Mouse (Mus musculus) neutrophil, adult 5-6 weeks (primary cell): ENCODE measurements at regions not wholly inside any gene's neighbourhood (a gene's known extent, or its start where the extent isn't known, plus 50 kb on each side); places are given as distances from the start of the nearest gene placed in this dataset.

Experiments
- ATAC-seq: fragments of 151-379, 151-347 bp; 2 replicates; pipeline ENCODE4 v1.8.0; 2017; ENCODE audit warnings: mild to moderate bottlenecking, moderate TSS enrichment; ENCODE audit not compliant: insufficient number of reproducible peaks, poor library complexity, low FRiP score, severe bottlenecking; ENCODE audit errors: extremely low read depth

DNA sequence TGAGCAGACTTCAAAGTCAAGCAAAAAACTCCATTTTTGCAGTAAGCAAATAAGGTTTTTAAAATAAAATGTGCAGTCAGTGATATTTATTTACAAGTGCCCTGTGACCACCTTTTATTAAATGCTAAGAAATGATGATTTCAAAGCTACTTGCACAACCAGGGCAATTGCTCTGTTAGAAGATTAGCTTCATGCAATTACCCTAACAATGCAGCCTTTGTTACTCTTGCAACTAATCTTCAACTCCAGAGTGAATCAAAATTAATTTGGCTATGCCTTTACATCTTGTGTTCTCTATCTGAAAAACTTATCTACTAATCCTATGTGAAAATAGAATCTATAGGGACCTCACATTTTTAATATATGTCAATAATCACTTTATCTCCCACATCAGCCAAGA is 160.3 kb upstream of the Gm6657 start:
- no peak for ATAC-seq

DNA sequence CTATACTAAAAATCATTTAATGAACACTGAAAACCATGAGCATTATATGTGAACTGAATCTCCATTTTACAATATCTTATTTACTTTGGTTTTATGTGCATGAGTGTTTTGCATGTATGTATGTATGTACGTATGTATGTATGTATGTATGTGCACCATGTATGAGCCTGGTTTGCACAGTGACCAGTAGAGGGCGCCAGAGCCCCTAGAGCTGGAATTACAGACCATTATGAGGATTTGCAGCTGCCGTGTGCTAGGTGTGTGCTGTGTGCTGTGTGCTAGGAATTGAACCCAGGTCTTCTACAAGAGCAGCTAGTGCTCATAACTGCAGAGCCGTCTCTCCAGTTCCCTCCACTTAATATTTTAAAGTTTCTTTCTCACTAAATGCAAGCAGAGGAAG is 147.5 kb upstream of the Gm6657 start:
- ATAC-seq, result no peak

DNA sequence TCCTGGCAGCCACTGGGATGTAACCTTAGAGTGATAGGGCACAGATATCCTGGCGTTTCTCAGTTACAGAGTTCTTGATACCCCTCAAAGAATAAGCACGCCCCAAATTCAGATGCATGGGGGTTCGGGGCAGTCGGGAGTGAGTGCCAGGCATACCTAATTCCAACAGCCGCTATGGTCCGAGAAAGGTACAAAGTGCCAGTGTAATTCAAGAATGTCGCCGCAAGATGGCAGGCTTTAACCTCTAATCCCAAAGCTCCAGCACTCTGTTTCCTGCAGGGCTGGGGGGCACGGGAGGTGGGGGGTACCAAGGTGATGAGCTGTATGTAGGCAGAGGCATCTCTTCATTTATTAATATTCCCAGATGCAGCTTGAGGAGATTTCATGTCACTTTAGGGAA is 138.1 kb upstream of the Gm6657 start:
- no peak for ATAC-seq

DNA sequence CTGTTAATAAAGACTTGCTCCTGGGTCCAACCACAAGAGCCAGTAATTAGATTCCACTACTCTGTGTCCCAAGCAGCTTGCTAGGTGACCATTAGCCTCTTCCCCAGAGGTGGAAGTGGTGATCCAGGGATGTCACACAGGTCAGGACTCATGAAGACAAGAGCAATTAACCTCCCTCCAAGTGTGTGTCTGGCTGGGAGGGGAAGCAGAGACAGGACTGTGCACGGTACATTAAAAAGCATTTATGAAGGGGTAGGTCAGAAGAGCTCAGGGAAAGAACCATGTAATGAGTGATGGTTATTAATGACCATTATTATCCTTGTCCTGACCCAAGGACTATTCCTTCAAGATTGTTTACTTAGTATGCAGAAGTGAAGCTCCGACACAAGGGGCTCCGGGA is 136.9 kb upstream of the Gm6657 start:
- ATAC-seq, result no peak

DNA sequence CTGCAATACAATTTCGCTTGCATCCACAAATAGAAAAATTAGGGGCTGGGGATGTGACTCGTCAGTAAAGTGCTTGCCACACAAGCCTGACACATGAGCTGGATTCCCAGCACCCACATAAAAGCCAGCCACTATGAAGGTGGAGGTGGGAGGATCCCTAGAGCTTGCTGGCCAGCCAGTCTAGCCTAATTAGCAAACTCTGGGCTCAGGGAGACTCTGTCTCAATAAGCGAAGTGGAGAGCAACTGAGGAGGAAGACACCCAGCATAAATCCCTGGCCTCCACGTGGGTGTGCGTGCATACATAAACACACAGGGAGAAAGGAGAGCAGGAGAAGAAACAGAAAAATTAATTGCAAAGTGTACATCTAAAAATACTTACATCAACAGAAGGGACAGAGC is 134.1 kb upstream of the Gm6657 start:
- ATAC-seq, result no peak

DNA sequence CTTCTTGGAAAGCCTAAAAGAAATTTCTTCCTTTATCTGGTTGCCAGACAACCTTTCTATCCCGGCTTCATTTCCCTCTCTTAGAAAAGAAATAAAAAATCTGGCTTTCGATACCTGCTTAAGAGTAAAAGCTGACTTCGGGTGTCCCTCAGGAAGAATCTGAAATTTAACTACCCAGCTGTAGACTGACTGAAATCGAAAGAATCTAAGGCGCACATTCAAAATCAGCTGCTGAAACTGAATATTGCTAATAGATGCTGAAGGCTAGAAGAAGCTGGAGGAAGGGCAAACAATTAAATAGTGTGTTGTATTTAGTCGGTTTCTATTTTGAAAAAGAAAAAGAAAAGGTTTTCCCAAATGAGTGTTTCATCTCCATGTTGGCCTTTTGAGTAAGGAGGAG is 128.0 kb upstream of the Gm6657 start:
- ATAC-seq, result no peak

DNA sequence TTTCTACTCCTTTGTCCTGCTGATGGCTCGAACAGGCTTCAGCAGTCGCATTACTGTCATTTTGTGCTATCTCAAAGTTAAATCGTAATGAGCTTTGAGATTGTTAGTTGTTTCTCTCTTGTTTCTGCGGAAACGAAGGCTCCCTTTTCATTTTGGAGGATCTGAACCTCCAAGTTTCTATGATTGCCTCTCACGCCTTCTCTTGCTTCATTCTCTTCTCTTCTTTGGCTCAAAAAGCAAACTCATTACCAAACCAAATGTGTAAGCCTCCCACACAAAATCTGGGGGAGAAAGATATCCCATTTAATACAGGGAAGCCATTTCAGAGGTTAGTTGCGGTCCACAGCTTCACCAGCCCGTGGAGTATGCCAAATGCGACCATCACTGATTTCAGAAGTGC is 121.1 kb upstream of the Gm6657 start:
- ATAC-seq, result no peak

DNA sequence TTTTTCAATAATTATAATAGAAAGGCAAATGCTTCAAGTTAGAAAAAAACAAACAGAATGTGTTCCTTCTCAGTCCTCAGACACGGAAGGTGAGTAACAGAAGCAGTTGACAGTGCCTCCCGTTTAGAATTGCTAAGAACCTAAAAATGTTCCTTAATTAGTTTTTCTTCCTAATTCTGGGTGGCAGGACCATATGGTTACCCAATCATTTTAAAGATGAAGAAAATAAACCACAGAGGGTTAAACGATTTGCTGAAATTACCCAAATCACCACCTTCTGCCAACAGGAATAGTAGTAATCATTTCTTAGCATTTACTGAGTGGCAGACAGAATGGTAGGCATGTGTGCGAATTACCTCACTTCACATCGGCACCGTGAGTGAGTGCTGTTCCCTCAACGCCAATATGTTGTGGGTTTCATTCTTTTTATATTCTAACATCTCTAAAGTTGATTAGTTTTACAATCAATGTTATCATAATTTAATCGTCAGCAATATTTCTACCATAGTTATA is 119.7 kb upstream of the Gm6657 start:
- no peak for ATAC-seq

DNA sequence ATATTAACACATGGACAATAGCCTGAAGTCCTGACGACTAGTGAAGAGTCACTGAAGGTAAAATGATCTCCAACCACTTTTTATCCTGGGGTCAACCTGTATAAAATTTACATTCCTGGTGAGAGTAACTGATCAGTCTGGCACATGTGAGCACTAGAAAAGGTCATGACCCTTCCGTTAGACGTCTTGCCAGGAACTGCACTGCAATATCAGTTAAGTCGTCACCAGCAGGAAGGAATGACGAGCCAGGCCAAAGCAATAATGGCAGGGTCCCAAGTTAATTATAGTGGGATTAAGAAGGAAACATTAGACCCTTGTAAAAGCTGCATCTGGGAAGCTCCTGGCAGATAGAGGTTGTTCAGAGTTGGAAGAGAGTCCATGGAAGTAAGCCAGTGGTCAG is 116.8 kb upstream of the Gm6657 start:
- no peak for ATAC-seq

DNA sequence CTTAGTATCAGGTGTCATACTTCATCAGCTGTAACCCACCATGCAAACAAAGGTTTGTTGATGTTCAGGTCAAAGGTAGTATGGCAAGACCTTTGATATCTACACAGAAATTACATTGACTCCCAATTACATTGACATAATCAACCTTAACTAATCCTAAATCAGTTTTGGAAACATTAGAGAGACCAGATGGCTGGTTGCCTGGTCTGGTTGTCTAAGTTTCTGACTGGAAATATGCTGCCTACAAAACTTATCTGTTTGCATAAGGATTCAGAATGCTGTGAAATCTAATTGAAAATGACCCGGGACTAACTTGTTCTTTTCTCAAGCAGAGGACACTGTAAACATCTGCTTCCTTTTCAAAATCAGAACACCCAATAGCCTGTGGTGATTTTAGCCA is 111.9 kb upstream of the Gm6657 start:
- no peak for ATAC-seq

DNA sequence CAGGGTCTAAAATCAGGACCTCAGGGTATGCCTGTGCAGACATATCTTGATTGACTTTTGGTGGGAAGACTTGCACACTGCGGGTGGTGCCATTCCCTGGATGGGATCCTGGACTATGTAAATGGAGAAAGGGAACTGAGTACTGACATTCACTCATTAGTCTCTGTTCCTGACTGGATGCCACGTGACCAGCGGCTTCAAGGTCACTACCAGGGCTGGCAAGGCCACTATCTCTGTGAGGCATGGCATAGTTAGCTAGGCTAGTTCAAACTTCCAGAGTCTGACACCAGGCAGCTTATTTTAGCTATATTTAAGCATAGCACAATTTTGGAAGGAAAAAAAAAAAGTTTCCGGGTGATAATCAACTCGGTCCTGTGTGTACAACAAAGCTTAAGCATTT is 108.0 kb upstream of the Gm6657 start:
- no peak for ATAC-seq

DNA sequence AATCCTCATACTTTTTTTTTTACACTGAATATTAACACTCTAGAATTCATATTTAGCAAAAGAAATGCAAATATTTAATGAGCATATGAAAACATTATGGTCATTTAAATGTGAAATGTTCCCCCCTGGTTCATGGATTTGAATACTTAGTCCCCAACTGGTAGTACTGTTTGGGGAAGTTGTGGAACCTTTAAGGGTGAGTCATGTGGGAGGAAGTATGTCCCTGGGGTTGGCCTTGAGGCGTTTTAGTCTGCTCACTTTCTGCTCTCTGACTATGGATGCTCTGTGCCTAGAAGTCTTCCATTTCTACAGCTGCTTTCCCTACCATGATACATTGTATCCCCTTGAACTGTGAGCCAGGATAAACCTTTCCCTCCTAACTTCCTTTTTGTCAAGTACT is 106.1 kb upstream of the Gm6657 start:
- no peak for ATAC-seq

DNA sequence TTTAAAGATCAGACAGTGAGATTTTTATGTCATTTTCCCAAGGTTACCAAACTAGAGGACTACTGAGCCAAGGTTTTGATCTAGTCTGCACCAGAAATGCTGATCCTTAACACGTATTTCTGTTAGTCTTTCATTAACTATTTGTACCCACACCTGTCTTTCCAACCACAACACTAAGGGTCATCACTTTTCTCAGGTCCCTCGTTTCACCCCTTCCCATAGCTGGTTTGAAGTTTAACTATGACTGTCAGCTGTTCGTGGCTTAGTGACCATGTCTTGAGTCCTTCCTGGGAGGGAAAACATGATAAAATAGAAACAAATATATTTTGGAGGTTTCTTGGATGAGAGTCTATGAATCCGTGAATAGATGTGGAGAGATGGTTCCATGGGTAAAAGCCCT is 99.6 kb upstream of the Gm6657 start:
- no peak for ATAC-seq

DNA sequence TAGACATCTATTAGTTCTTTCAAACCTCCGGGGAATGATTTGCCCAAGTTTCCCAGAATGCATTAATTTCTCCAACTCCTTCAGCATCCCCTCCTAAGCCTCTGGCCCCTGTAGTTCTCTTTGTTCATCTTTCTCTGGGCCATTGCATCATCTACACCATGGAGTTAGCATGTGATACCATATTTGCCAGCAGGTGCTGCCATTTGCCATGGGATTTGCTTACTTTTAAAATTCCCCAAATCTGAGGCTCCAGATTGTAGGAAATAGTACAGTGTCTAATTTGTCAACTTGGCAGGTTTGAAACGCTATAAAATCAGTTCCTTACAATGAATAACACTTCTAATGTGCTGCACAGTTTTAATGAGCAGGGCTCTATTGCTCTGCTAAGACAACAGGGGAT is 98.7 kb upstream of the Gm6657 start:
- no peak for ATAC-seq

DNA sequence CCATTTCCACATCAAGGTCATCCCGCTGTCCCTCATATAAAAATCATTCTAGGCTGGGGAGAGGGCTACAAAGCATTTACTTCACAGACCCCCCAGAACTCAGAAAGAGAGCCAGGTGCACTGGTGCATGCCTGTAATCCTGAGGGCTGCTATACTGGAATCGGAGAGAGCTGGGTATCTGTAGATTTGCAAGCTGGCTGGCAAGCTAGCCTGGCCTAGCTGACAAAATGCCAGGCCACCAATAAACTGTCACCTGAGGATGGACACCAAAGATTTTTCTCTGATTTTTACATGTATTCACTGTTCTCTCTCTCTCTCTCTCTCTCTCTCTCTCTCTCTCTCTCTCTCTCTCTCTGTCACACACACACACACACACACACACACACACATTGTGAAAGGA is 98.1 kb upstream of the Gm6657 start:
- no peak for ATAC-seq

DNA sequence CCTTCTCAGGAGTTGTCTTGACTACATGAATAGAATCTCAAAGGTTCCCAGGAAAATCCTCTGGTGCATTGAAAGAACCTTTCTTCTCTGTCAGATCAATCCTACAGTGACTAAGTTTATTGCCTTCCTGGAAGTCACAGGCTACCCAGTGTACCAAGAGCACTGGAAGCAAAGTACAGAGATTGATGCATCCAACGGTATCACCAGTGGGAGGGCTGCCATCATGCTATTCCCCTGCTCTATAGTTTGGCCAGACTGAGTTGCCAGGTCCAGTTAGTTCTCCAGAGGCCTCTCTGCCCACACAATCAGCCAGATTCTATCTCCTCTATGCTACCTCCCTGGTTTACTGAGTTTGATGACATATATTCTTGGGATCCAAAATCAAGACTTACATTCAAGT is 96.9 kb upstream of the Gm6657 start:
- no peak for ATAC-seq

DNA sequence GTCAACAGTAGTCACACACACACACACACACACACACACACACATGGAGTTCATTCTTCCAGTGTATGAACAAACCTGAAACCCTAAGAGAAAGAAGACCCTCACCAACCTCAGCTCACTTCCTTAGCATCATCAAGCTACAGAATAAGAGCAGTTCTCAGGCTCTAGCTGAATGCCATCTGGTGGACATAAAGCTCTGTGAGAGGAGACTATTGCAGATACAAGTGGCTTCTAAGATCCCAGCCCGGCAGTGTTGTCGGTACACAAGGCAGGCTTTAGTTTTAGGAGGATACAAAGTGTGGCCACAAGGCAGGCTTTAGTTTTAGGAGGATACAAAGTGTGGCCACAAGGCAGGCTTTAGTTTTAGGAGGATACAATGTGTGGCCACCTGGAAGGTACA is 96.3 kb upstream of the Gm6657 start:
- ATAC-seq, result no peak

DNA sequence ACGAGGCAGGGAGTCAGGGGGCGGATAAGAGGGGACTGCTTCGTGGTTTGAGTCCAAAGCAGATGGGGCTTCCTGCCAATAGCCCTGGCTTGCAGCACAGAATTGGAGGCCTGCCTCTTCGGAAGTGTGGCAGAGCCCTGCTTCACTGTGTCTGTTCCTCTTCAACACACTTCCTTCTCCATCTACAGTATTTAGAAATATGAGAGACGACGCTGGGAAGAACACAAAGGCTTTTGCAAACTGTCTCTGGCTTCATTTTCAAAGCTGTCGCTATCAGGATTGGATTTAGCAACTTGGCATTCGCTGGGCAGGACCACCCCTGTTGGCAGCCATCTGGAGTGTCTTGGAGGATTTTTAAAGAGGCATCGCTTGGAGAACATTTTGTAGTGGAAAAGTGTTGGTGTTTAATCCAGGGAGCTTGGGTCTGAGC is 95.3 kb upstream of the Gm6657 start:
- no peak for ATAC-seq

DNA sequence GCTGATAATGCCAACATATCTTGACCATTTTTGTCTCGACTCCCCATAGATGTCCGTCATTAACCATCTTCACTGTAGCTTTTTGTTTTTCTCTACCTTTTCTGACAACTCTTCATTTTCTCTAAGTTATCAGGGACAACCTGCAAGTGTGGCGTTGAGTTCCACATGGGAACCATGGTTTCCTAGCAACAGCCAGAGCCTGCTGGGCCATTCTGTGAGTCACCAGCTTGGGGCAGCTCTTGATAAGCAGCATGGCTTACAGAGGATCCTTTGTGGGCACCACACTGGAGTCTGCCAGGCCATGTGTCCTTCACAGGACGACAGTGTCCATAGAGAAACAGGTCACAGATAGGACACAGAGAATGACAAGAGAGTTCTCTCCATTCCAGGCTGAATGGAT is 94.3 kb upstream of the Gm6657 start:
- no peak for ATAC-seq

DNA sequence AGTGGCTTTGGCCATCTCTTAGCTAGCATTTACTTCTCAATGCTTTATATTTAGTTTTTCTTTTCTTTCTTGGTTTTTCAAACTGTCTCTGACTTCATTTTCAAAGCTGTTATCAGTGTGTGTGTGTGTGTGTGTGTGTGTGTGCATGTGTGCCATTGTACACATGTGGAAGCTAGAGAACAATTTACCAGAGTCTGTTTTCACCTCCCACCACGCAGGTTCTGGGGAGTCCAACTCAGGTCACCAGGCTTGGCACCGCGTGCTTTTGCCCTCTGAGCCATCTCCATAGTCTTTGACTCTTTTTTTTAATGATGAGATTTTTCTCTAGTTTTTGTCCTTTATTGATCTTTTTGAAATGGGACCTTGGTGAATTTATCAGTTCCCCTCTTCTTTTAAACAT is 93.3 kb upstream of the Gm6657 start:
- no peak for ATAC-seq

DNA sequence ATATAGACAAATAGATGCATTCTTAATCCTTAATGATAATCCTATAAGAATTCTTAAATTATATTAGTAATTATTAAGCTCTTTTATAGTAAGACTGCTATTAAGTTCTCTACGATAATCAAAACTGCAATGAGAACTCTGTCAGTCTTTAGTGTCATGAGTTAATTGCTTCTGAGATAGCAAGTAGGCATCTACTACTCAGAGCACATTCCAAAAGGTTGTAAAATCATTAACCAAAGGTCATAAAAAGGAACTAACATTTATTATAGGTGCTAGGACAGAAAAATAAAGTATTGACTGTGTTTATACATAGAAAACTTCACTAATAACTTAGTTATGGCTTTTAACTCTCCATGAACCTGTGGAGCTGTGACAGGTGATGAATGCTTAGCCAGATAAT is 84.1 kb upstream of the Gm6657 start:
- ATAC-seq, result no peak

DNA sequence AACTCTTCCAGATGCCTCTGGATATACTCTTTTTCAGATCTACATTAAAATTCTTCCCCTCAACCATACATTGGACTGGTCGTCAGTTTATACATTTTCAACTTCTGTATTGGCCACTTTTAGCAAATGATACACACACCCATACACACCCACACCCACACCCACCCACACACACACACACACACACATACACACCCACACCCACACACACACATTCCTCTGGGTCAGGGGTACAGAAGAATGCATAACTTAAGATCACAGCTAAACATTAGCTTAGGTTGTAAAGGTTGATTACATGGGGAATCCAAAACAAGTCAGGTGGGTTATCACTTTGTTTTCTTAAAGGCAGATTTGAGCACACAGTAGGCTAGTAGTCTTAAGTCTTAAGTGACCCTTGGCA is 75.9 kb upstream of the Gm6657 start:
- ATAC-seq, result no peak
